Mouse (Mus musculus) frontal cortex, postnatal 10 days (tissue): ENCODE results near the gene Ggct.

Source experiments
- DNase-seq, 2 experiments: peaks; one replicate each; pipeline ENCODE4 v3.0.0; 2022; ENCODE audit warnings: low spot score in 2 of 2, mixed read lengths in 1 of 2

The Ggct gene

GRCm38 (mm10) chr6:54952542-54952941 is 40.2 kb downstream of the Ggct start:
- no peak for DNase-seq

GRCm38 (mm10) chr6:54948682-54949081 is 44.1 kb downstream of the Ggct start:
- DNase-seq, result no peak

- DNase-seq, result no peak
These were observed 46.4 kb downstream of the Ggct start for GRCm38 (mm10) chr6:54946241-54946953.

GRCm38 (mm10) chr6:54944551-54944950 is 48.2 kb downstream of the Ggct start:
- no peak for DNase-seq

- no peak for DNase-seq
These were observed 49.0 kb downstream of the Ggct start for GRCm38 (mm10) chr6:54943753-54944152.

GRCm38 (mm10) chr6:54943292-54943691 is 49.5 kb downstream of the Ggct start:
- DNase-seq, result no peak

- no peak for DNase-seq
These were observed 51.6 kb downstream of the Ggct start for GRCm38 (mm10) chr6:54941149-54941548.

GRCm38 (mm10) chr6:54940126-54940525 is 52.6 kb downstream of the Ggct start:
- DNase-seq, result no peak

GRCm38 (mm10) chr6:54939631-54940030 is 53.1 kb downstream of the Ggct start:
- DNase-seq, result no peak

GRCm38 (mm10) chr6:54936496-54936895 is 56.3 kb downstream of the Ggct start:
- no peak for DNase-seq

GRCm38 (mm10) chr6:54934930-54935329 is 57.8 kb downstream of the Ggct start:
- DNase-seq, result no peak

GRCm38 (mm10) chr6:54934313-54934712 is 58.4 kb downstream of the Ggct start:
- no peak for DNase-seq

GRCm38 (mm10) chr6:54933866-54934265 is 58.9 kb downstream of the Ggct start:
- DNase-seq, result no peak

GRCm38 (mm10) chr6:54933216-54933615 is 59.5 kb downstream of the Ggct start:
- DNase-seq, result no peak
